Mouse (Mus musculus): Measurements from ENCODE around the gene Tomm20l. TPM values are rescaled to one million over a fixed set of nuclear protein-coding genes. Genes with fewer than 3 reads are reported as not detected.

Tomm20l gene
- polyA plus RNA-seq, 1 experiment from 2014 or later, result not detected

DNA sequence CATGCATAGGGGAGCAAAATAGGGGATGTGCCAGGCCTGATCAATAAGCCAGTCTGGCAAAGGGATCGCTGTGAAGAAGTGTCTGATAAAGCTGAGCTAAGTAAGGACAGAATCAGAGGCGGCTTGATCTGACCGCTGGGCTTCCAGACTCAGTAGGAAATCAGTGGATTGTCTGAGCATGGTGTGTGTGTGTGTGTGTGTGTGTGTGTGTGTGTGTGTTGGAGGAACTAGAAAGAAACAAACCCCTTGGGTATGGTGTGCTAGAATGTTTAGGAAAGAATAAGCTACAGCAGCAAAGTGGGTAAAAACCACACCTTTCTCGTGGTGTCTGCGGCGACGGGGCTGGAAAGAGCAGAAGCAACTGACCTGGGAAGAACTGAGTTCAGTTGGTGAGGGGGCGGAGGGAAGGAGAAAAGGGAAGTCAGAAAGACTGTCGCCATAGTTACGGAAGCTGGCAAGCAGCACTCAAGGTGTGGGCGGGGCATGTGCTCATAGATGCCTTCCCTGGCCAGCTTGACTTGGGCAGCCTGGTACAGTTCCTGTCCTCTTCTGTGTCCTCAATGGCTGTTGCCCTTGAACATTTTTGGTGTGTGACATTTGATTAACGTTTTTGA is 2.6 kb downstream of the Tomm20l start:
- Histone ChIP-seq H3K4me1 (ENCODE audit: control insufficient read depth, insufficient read depth, low read length) (peaks cover 6% of the 10 kb centered on the region; the same call in 1 of the 2 replicates), H3K9me3 (replicated peaks; ENCODE audit: control insufficient read depth, low read length) (no peaks in the 10 kb centered on the region), H3K4me2 (ENCODE audit: low read depth, low read length) (no peak overlapping the region), H3K36me3 (replicated peaks; ENCODE audit: control insufficient read depth, insufficient read depth, low read depth, low read length) (no peaks in the 10 kb centered on the region), H3K9ac (replicated peaks; ENCODE audit: low read length) (no peak overlapping the region), H3K4me3 (ENCODE audit: low read depth, low read length) (no peak overlapping the region), H3K27ac (replicated peaks; ENCODE audit: low read depth, low read length) (no peak overlapping the region), H3K27me3 (ENCODE audit: control insufficient read depth, insufficient read depth, low read length) (no peaks in the 10 kb centered on the region)
- ATAC-seq (replicated peaks; ENCODE audit: insufficient number of reproducible peaks, low FRiP score, low TSS enrichment, low read depth) (no peak; the same call in 1 of the 2 replicates), DNase-seq (ENCODE audit: low spot score) (peak; percentile 63)
- 31% methylated on average over 12 of the region's 12 CpGs for WGBS

DNA sequence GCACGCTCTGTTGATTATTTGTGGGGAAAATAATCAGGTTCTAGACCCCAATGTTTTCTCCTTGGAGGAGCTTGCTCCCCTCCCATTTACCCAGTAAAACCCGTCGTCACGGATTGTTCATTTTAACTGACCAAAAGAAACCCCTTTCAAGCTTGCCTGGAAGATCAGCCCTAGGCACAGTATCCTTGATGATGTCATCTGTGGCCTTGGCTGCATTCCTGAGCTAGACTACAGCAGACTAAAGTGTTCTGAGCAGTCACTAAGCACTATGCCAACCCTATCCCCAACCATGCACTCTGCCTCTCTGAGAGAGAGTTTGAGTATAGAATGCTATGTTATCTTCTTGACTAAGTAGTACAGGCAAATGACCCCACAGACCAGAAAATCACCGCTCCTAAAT is 5.2 kb downstream of the Tomm20l start:
- no peaks in the 10 kb centered on the region for H3K36me3 ChIP-seq (replicated peaks; ENCODE audit: control insufficient read depth, insufficient read depth, low read depth, low read length)
- H3K27me3 ChIP-seq (ENCODE audit: control insufficient read depth, insufficient read depth, low read length), result no peaks in the 10 kb centered on the region
- no peaks in the 10 kb centered on the region for H3K9me3 ChIP-seq (replicated peaks; ENCODE audit: control insufficient read depth, low read length)
- no peak for ATAC-seq (replicated peaks; ENCODE audit: insufficient number of reproducible peaks, low FRiP score, low TSS enrichment, low read depth)
- H3K4me2 ChIP-seq (ENCODE audit: low read depth, low read length), result no peak overlapping the region
- peaks cover 6% of the 10 kb centered on the region; the same call in 1 of the 2 replicates for H3K4me1 ChIP-seq (ENCODE audit: control insufficient read depth, insufficient read depth, low read length)
- H3K27ac ChIP-seq (replicated peaks; ENCODE audit: low read depth, low read length), result no peak overlapping the region
- no peak for DNase-seq (ENCODE audit: low spot score)
- H3K9ac ChIP-seq (replicated peaks; ENCODE audit: low read length), result no peak overlapping the region
- WGBS, result 82% methylated on average over 5 of the region's 5 CpGs
- no peak overlapping the region for H3K4me3 ChIP-seq (ENCODE audit: low read depth, low read length)

DNA sequence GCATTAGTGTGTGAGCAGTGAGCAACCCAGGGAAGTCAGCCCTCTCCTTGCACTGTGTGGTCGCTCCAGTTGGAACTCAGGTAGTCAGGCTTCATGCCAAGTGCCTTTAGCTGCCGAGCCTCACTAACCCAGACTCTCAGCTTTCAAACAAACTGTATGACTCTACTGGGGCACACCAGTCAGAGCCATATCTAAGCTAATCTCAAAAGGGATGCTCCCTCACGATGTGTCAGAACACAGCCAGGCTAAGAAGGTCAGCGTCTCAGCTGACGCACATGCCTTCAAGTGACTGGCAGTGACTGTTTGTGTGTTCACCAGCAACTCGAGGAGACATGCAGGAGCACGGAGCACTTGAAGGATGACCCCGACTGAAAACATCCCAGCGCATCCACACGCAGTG is 11.5 kb downstream of the Tomm20l start:
- H3K4me2 ChIP-seq (ENCODE audit: low read depth, low read length), result no peak overlapping the region
- no peak for DNase-seq (ENCODE audit: low spot score)
- no peak overlapping the region for H3K4me3 ChIP-seq (ENCODE audit: low read depth, low read length)
- H3K36me3 ChIP-seq (replicated peaks; ENCODE audit: control insufficient read depth, insufficient read depth, low read depth, low read length), result no peaks in the 10 kb centered on the region; the same call in 1 of the 2 replicates
- no peaks in the 10 kb centered on the region for H3K9me3 ChIP-seq (replicated peaks; ENCODE audit: control insufficient read depth, low read length)
- H3K9ac ChIP-seq (replicated peaks; ENCODE audit: low read length), result no peak overlapping the region
- no peak for ATAC-seq (replicated peaks; ENCODE audit: insufficient number of reproducible peaks, low FRiP score, low TSS enrichment, low read depth)
- H3K27me3 ChIP-seq (ENCODE audit: control insufficient read depth, insufficient read depth, low read length), result no peaks in the 10 kb centered on the region
- 88% methylated on average over 10 of the region's 10 CpGs for WGBS
- H3K4me1 ChIP-seq (ENCODE audit: control insufficient read depth, insufficient read depth, low read length), result no peaks in the 10 kb centered on the region
- no peak overlapping the region for H3K27ac ChIP-seq (replicated peaks; ENCODE audit: low read depth, low read length)

DNA sequence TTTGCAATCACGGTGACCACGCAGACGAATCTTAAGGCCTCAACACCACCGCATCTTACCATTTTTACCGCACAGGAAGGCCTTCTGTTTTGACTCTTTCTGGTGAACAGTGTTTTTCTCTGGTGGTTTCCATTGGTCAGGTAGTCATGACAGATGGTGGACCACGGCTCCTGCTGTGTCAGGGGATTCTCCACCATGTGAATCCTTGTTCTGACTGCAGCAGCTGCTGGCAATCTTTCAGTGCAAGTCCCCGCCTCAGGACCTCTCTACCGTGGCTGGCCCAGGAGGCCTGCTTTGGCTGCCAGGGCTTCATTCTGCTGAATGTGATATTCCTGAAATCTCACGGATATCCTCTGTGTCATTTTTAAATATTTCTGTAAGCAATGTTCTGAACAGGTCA is 12.1 kb downstream of the Tomm20l start:
- Histone ChIP-seq H3K4me1 (ENCODE audit: control insufficient read depth, insufficient read depth, low read length) (no peaks in the 10 kb centered on the region), H3K4me3 (ENCODE audit: low read depth, low read length) (no peak overlapping the region), H3K27ac (replicated peaks; ENCODE audit: low read depth, low read length) (no peak overlapping the region), H3K36me3 (replicated peaks; ENCODE audit: control insufficient read depth, insufficient read depth, low read depth, low read length) (no peaks in the 10 kb centered on the region; the same call in 1 of the 2 replicates), H3K9me3 (replicated peaks; ENCODE audit: control insufficient read depth, low read length) (no peaks in the 10 kb centered on the region), H3K27me3 (ENCODE audit: control insufficient read depth, insufficient read depth, low read length) (no peaks in the 10 kb centered on the region), H3K9ac (replicated peaks; ENCODE audit: low read length) (no peak overlapping the region), H3K4me2 (ENCODE audit: low read depth, low read length) (no peak overlapping the region)
- 92% methylated on average over 9 of the region's 9 CpGs for WGBS
- DNase-seq (ENCODE audit: low spot score) (no peak), ATAC-seq (replicated peaks; ENCODE audit: insufficient number of reproducible peaks, low FRiP score, low TSS enrichment, low read depth) (no peak)

DNA sequence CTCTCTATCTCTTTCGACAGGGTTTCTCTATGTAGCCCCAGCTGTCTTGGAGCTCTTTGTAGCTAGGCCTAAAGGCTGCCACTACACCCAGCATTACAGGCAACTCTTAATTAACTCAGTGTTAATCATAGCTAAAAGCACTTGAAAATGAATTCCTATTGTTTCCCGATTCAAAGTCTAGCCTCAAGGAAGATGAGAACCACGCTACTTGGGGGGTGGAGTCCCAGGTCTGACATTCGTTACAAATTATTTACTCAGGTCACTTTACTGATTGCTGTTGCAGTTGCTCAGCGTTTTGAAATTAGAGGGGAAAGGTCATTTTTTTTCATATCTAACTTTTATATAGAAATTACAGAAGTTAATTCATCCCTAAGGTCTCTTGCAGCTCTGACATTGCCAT is 24.4 kb downstream of the Tomm20l start:
- peak overlapping the region; percentile 96 for H3K4me3 ChIP-seq (ENCODE audit: low read depth, low read length)
- no peak for ATAC-seq (replicated peaks; ENCODE audit: insufficient number of reproducible peaks, low FRiP score, low TSS enrichment, low read depth)
- no peak overlapping the region for H3K27ac ChIP-seq (replicated peaks; ENCODE audit: low read depth, low read length)

DNA sequence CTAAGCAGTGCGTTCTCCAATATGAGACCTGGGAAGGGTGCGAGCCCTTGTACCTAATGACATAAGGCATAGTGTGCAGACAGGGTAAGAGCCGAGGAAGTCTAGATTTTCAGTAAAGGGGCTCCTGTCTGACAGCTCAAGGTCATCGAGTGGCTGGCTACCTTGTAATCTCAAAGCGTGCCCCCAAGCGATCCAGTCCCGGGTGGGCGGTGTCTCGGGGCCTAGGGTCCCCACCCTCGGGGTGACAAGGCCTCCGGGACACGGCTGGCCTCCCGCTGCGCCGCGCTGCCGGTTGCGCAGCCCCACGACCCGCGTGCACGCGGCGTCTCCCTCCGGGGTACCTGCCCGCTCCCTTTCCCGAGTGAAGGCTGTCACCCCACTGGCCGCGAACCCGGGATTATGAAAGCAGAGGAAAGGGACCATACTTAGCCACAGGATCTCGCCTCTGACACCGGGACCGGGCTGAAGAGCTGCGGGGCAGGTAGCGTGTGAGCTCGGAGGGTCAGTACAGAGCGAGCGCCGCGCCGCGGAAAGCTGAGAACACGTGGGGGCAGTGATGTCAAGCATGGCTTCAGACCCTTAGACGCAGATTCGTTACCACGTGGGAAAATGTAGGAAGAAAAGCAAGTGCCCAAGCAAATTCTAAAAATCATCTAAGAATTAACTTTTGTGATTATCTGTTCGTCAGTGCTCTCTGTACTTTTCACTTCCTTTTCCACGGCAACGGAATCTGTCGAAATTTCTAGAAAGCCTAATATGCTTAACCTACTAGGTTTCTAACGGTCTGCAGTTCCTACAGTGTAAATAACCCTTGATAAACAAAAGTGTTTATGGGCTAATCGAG is 25.1 kb downstream of the Tomm20l start, which contains the start of the genes Timm9 and 2700049A03Rik:
Gene Timm9, minus strand, starts transcription at position 555 of the 844 bp plus-strand sequence.
Gene 2700049A03Rik, plus strand, starts transcription at position 719 of the 844 bp plus-strand sequence.
- H3K4me1 ChIP-seq (ENCODE audit: control insufficient read depth, insufficient read depth, low read length), result no peaks in the 10 kb centered on the region
- H3K36me3 ChIP-seq (replicated peaks; ENCODE audit: control insufficient read depth, insufficient read depth, low read depth, low read length), result no peaks in the 10 kb centered on the region
- WGBS, result under 1% methylated on average over 52 of the region's 52 CpGs
- H3K9ac ChIP-seq (replicated peaks; ENCODE audit: low read length), result peak within 1 kb of the TSS; percentile 86
- H3K4me3 ChIP-seq (ENCODE audit: low read depth, low read length), result peak within 1 kb of the TSS; percentile 96
- no peaks in the 10 kb centered on the region for H3K9me3 ChIP-seq (replicated peaks; ENCODE audit: control insufficient read depth, low read length)
- peak; percentile 91 for ATAC-seq (replicated peaks; ENCODE audit: insufficient number of reproducible peaks, low FRiP score, low TSS enrichment, low read depth)
- 0 out of 2 replicates have a peak within 1 kb of the TSS, but pooled peaks have one; percentile 11 for H3K27ac ChIP-seq (replicated peaks; ENCODE audit: low read depth, low read length)
- DNase-seq (ENCODE audit: low spot score), result peak; percentile 85
- H3K27me3 ChIP-seq (ENCODE audit: control insufficient read depth, insufficient read depth, low read length), result no peaks in the 10 kb centered on the region
- peak within 1 kb of the TSS; percentile 75 for H3K4me2 ChIP-seq (ENCODE audit: low read depth, low read length)

More for the DNA sequence above, 24.4 kb downstream of the Tomm20l start:
- no peak for DNase-seq (ENCODE audit: low spot score)
- WGBS, result 29% methylated on average over 5 of the region's 5 CpGs
- no peaks in the 10 kb centered on the region for H3K4me1 ChIP-seq (ENCODE audit: control insufficient read depth, insufficient read depth, low read length)
- H3K9me3 ChIP-seq (replicated peaks; ENCODE audit: control insufficient read depth, low read length), result no peaks in the 10 kb centered on the region
- no peaks in the 10 kb centered on the region for H3K36me3 ChIP-seq (replicated peaks; ENCODE audit: control insufficient read depth, insufficient read depth, low read depth, low read length)
- no peak overlapping the region for H3K9ac ChIP-seq (replicated peaks; ENCODE audit: low read length)
- H3K27me3 ChIP-seq (ENCODE audit: control insufficient read depth, insufficient read depth, low read length), result no peaks in the 10 kb centered on the region
- peak overlapping the region; percentile 75; the same call in 1 of the 2 replicates for H3K4me2 ChIP-seq (ENCODE audit: low read depth, low read length)

DNA sequence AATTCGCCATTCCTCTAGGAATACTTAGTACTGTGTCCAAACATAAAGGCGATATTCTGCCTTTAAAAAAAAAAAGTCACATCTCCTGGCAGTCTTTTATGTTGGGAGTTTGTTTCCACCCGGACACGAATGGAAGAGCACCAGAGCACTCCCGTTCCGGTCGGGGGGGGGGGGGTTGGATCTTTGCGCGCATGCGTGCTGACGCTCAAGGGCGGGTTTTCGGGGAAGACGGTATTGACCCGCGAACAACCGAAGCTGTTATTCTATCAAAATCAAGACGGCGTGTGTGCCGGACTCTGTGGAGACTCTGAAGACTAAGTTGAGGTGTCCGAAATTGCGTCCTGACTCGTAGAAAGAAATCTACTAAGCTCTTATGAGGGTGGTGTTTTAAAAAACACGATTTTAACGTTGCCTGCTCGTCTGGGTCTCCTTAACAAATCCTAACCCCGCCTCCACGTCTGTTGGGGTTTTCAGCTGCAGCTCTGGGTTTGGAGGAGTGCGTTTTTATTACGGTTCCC is 25.8 kb downstream of the Tomm20l start:
- ATAC-seq (replicated peaks; ENCODE audit: insufficient number of reproducible peaks, low FRiP score, low TSS enrichment, low read depth), result peak; percentile 57
- under 1% methylated on average over 30 of the region's 30 CpGs for WGBS

More for the DNA sequence above, 25.8 kb downstream of the Tomm20l start:
- H3K9me3 ChIP-seq (replicated peaks; ENCODE audit: control insufficient read depth, low read length), result no peaks in the 10 kb centered on the region
- peak; percentile 94 for DNase-seq (ENCODE audit: low spot score)
- H3K36me3 ChIP-seq (replicated peaks; ENCODE audit: control insufficient read depth, insufficient read depth, low read depth, low read length), result no peaks in the 10 kb centered on the region
- peak overlapping the region; percentile 96 for H3K4me3 ChIP-seq (ENCODE audit: low read depth, low read length)
- no peaks in the 10 kb centered on the region for H3K27me3 ChIP-seq (ENCODE audit: control insufficient read depth, insufficient read depth, low read length)
- H3K9ac ChIP-seq (replicated peaks; ENCODE audit: low read length), result peak overlapping the region; percentile 86
- 0 out of 2 replicates have a peak overlapping the region, but pooled peaks have one; percentile 9 for H3K27ac ChIP-seq (replicated peaks; ENCODE audit: low read depth, low read length)
- peak overlapping the region; percentile 75 for H3K4me2 ChIP-seq (ENCODE audit: low read depth, low read length)
- no peaks in the 10 kb centered on the region for H3K4me1 ChIP-seq (ENCODE audit: control insufficient read depth, insufficient read depth, low read length)
